Mouse (Mus musculus) kidney, adult 11 months (tissue): ENCODE measurements around the gene Slc43a1.

Experiments used
- DNase-seq: peaks from one replicate; pipeline ENCODE4 v3.0.0; 2022

Slc43a1 gene

GRCm38 (mm10) chr2:84831666-84832391 is 6.8 kb upstream of the Slc43a1 start:
- DNase-seq: peak; percentile 71

GRCm38 (mm10) chr2:84837107-84837506 is 1.5 kb upstream of the Slc43a1 start:
- DNase-seq: no peak

GRCm38 (mm10) chr2:84837817-84838592 is 645 bp upstream of the Slc43a1 start:
- no peak for DNase-seq

- DNase-seq: no peak
Observed at GRCm38 (mm10) chr2:84838993-84839980, 637 bp downstream of the Slc43a1 start.

GRCm38 (mm10) chr2:84840016-84840747 is 1.5 kb downstream of the Slc43a1 start:
- peak; percentile 43 for DNase-seq

GRCm38 (mm10) chr2:84840748-84841563 is 2.3 kb downstream of the Slc43a1 start:
- DNase-seq: no peak

GRCm38 (mm10) chr2:84841905-84842304 is 3.3 kb downstream of the Slc43a1 start:
- no peak for DNase-seq

- no peak for DNase-seq
Observed at GRCm38 (mm10) chr2:84843654-84844053, 5.0 kb downstream of the Slc43a1 start.

- no peak for DNase-seq
Observed at GRCm38 (mm10) chr2:84845226-84845625, 6.6 kb downstream of the Slc43a1 start.

- DNase-seq: no peak
Observed at GRCm38 (mm10) chr2:84850407-84851129, 11.9 kb downstream of the Slc43a1 start.

- DNase-seq: peak; percentile 84
Observed at GRCm38 (mm10) chr2:84851130-84852040, 12.7 kb downstream of the Slc43a1 start.

GRCm38 (mm10) chr2:84855732-84856131 is 17.1 kb downstream of the Slc43a1 start:
- DNase-seq: peak; percentile 37

GRCm38 (mm10) chr2:84858551-84858950 is 19.9 kb downstream of the Slc43a1 start:
- DNase-seq: no peak

GRCm38 (mm10) chr2:84859991-84860780 is 21.5 kb downstream of the Slc43a1 start:
- no peak for DNase-seq

- DNase-seq: no peak
Observed at GRCm38 (mm10) chr2:84861430-84861829, 22.8 kb downstream of the Slc43a1 start.

- no peak for DNase-seq
Observed at GRCm38 (mm10) chr2:84862231-84862630, 23.6 kb downstream of the Slc43a1 start.

GRCm38 (mm10) chr2:84865616-84866571 is 27.2 kb downstream of the Slc43a1 start:
- DNase-seq: no peak
